Mouse (Mus musculus) hindlimb bud, embryonic 11.5 days (tissue): ENCODE results near the gene Creld1.

ENCODE experiments used
- DNase-seq: peaks from one replicate; pipeline ENCODE4 v3.0.0-alpha.2; 2012; ENCODE audit warnings: low read depth, low spot score; ENCODE audit errors: extremely low spot score

Gene Creld1

GRCm38 (mm10) chr6:113483100-113483615 is at the start of gene Creld1:
Gene Creld1, plus strand, starts transcription at chr6:113483297.
- DNase-seq, result peak; percentile 68

GRCm38 (mm10) chr6:113433661-113434060 is 49.4 kb upstream of the Creld1 start:
- DNase-seq, result no peak

GRCm38 (mm10) chr6:113434691-113435090 is 48.4 kb upstream of the Creld1 start:
- DNase-seq, result no peak

GRCm38 (mm10) chr6:113435664-113436205 is 47.4 kb upstream of the Creld1 start, which contains the start of gene Cidec:
Gene Cidec, minus strand, starts transcription at chr6:113435760.
- DNase-seq, result no peak

- DNase-seq, result no peak
Measured at GRCm38 (mm10) chr6:113437135-113437534, 46.0 kb upstream of the Creld1 start.

GRCm38 (mm10) chr6:113438721-113439430 is 44.2 kb upstream of the Creld1 start:
- no peak for DNase-seq

GRCm38 (mm10) chr6:113440686-113441085 is 42.4 kb upstream of the Creld1 start:
- DNase-seq, result no peak

GRCm38 (mm10) chr6:113441147-113441680 is 41.9 kb upstream of the Creld1 start:
- peak; percentile 53 for DNase-seq

GRCm38 (mm10) chr6:113442087-113442441 is 41.0 kb upstream of the Creld1 start:
- DNase-seq, result no peak

GRCm38 (mm10) chr6:113442442-113443090 is 40.5 kb upstream of the Creld1 start, which contains the start of gene Jagn1:
Gene Jagn1, plus strand, starts transcription at chr6:113442569.
- peak; percentile 90 for DNase-seq

- DNase-seq, result no peak
Measured at GRCm38 (mm10) chr6:113443091-113443490, 40.0 kb upstream of the Creld1 start.

- DNase-seq, result no peak
Measured at GRCm38 (mm10) chr6:113444207-113444965, 38.7 kb upstream of the Creld1 start.

GRCm38 (mm10) chr6:113447639-113448038 is 35.5 kb upstream of the Creld1 start:
- DNase-seq, result no peak

- no peak for DNase-seq
Measured at GRCm38 (mm10) chr6:113451839-113452238, 31.3 kb upstream of the Creld1 start.

GRCm38 (mm10) chr6:113455007-113455406 is 28.1 kb upstream of the Creld1 start:
- DNase-seq, result no peak

GRCm38 (mm10) chr6:113457952-113458534 is 25.1 kb upstream of the Creld1 start, which contains the start of gene Il17re:
Gene Il17re, plus strand, starts transcription at chr6:113458484.
- no peak for DNase-seq

GRCm38 (mm10) chr6:113458635-113459034 is 24.5 kb upstream of the Creld1 start:
- DNase-seq, result no peak

GRCm38 (mm10) chr6:113464040-113464439 is 19.1 kb upstream of the Creld1 start:
- DNase-seq, result no peak

GRCm38 (mm10) chr6:113465602-113466001 is 17.5 kb upstream of the Creld1 start:
- no peak for DNase-seq

- no peak for DNase-seq
Measured at GRCm38 (mm10) chr6:113468512-113468911, 14.6 kb upstream of the Creld1 start.
